Mouse (Mus musculus): ENCODE results near the gene Wdr83os. TPM values are rescaled to one million over a fixed set of nuclear protein-coding genes. Genes with fewer than 3 reads are reported as not detected.

The Wdr83os gene
- polyA plus RNA-seq, 1 experiment from 2014 or later: 137 TPM

GRCm38 (mm10) chr8:85057367-85057766 is 23.2 kb upstream of the Wdr83os start:
- H3K9me3 ChIP-seq (replicated peaks): no peaks in the 10 kb centered on the region
- no peak overlapping the region for H3K4me3 ChIP-seq
- no peak overlapping the region for H3K4me2 ChIP-seq
- peaks cover 22% of the 10 kb centered on the region for H3K4me1 ChIP-seq
- no peaks in the 10 kb centered on the region for H3K27me3 ChIP-seq
- H3K36me3 ChIP-seq (ENCODE audit: poor library complexity, severe bottlenecking): peaks cover 55% of the 10 kb centered on the region
- H3K9ac ChIP-seq: no peak overlapping the region
- ATAC-seq: no peak
- H3K27ac ChIP-seq: no peak overlapping the region
- WGBS: 87% methylated on average over 7 of the region's 7 CpGs

DNA sequence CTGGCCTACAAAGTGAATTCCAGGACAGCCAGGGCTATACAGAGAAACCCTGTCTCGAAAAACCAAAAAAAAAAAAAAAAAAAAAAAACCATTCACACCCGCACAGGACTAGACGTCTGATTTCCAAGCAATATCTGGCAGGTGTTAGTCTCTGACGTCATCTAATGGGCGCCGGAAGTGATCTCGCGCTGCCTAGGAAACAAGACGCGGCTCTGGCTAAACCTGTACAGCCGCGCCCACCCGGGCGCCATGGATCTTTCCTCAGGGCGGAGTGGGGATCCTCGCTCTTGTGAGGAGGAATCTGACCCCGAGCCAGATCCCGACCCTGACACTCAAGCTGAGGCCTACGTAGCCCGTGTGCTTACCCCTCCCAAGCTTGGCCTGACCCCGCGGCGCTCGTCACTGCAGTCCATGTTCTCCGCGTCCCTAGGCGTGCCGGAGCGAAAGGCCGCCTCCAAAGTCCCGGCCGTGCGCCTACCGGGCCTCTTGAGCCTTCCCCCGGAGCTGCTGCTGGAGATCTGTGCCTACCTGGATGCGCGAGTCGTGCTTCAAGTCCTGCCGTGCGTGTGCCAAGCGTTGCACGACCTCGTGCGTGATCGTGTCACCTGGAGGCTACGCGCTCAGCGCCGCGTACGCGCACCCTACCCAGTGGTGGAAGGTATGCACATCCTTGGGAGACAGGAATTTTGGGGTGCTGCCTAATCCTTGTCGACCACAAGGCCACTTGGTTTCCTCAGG is 20.5 kb upstream of the Wdr83os start, which contains the start of gene Fbxw9:
Gene Fbxw9, plus strand, starts transcription at position 177 of the 738 bp plus-strand sequence.
- Histone ChIP-seq H3K36me3 (ENCODE audit: poor library complexity, severe bottlenecking) (peaks cover 43% of the 10 kb centered on the region), H3K9ac (peak within 1 kb of the TSS; percentile 78), H3K9me3 (replicated peaks) (no peaks in the 10 kb centered on the region), H3K27ac (no peak within 1 kb of the TSS), H3K27me3 (no peaks in the 10 kb centered on the region), H3K4me2 (peak within 1 kb of the TSS; percentile 98), H3K4me3 (peak within 1 kb of the TSS; percentile 93), H3K4me1 (peaks cover 23% of the 10 kb centered on the region)
- WGBS: under 1% methylated on average over 52 of the region's 53 CpGs
- peak; percentile 95 for ATAC-seq

DNA sequence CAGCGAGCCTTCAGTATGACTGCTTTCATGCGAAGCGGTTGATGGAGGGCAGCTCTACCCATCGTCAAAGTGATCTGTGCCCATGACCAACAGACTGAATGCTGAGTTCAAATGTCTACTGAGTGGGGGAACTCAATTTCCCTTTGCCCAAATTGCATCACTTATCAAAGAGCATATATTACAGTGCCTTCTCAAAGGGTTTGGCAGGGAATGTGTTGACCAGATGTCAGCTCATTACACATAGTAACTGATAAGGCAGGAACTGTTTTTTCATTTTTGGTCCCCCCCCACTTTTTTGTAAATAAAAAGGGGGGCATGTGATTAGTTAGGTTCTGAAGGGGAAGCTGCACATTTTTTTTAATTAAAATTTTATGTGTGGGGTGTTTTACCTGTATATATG is 17.9 kb upstream of the Wdr83os start:
- Histone ChIP-seq H3K4me1 (peaks cover 23% of the 10 kb centered on the region), H3K27ac (no peak overlapping the region), H3K4me2 (no peak overlapping the region), H3K27me3 (no peaks in the 10 kb centered on the region), H3K9ac (no peak overlapping the region), H3K4me3 (no peak overlapping the region), H3K36me3 (ENCODE audit: poor library complexity, severe bottlenecking) (peaks cover 43% of the 10 kb centered on the region), H3K9me3 (replicated peaks) (no peaks in the 10 kb centered on the region)
- WGBS: 94% methylated on average over 4 of the region's 4 CpGs
- no peak for ATAC-seq

DNA sequence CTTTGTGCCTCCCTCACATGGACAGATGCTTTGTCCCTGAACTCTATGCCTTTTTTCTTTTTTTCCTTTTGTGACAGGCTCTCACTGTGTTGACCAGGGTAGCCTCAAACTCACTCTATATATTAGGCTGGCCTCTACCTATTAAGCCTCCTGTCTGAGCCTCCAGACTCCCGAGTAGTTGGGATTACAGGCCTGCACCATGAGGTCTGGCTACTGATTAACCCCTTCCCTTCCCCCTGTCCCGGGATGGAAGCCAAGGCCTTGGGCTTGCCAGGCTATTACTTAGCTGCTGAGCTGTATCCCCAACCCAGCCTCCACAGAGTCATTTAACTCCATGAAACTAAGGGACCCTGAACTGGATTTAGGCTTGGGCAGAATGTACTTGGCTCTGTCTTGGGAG is 15.3 kb upstream of the Wdr83os start:
- Histone ChIP-seq H3K4me2 (no peak overlapping the region), H3K27me3 (no peaks in the 10 kb centered on the region), H3K9me3 (replicated peaks) (no peaks in the 10 kb centered on the region), H3K36me3 (ENCODE audit: poor library complexity, severe bottlenecking) (peaks cover 52% of the 10 kb centered on the region), H3K4me1 (peaks cover 22% of the 10 kb centered on the region), H3K4me3 (no peak overlapping the region), H3K9ac (no peak overlapping the region), H3K27ac (no peak overlapping the region)
- no peak for ATAC-seq
- WGBS: 43% methylated on average over 2 of the region's 2 CpGs

DNA sequence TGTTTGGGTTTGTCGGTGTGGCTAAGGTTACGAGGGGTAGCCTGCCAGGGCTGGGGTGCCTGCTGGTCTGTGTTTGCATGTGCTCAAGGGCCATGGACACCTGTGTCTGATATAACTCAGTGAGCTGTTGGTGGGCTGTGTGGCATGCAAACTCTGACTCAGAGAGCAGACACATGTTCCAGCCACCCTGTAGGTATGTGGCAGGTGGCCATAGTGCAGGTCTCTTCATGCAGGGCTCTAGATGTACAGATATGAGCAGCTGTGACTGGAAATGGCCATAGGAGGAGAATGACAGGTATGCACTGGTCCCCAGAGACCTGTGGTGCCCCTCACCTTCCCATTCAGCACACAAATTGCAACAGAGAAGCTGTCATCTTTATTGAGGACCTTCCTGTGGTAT is 13.4 kb upstream of the Wdr83os start:
- Histone ChIP-seq H3K9me3 (replicated peaks) (no peaks in the 10 kb centered on the region), H3K4me3 (no peak overlapping the region), H3K4me2 (no peak overlapping the region), H3K4me1 (peaks cover 12% of the 10 kb centered on the region), H3K27me3 (no peaks in the 10 kb centered on the region), H3K36me3 (ENCODE audit: poor library complexity, severe bottlenecking) (peaks cover 46% of the 10 kb centered on the region), H3K27ac (no peak overlapping the region), H3K9ac (no peak overlapping the region)
- ATAC-seq: no peak
- 98% methylated on average over 2 of the region's 2 CpGs for WGBS

GRCm38 (mm10) chr8:85067982-85068381 is 12.6 kb upstream of the Wdr83os start, which contains the start of gene Gm5741:
TSS of gene Gm5741 (minus strand) at chr8:85067982.
- Histone ChIP-seq H3K4me3 (no peak within 1 kb of the TSS), H3K9ac (0 out of 2 replicates have a peak within 1 kb of the TSS, but pooled peaks have one; percentile 5), H3K9me3 (replicated peaks) (no peaks in the 10 kb centered on the region), H3K4me1 (peaks cover 17% of the 10 kb centered on the region), H3K27me3 (no peaks in the 10 kb centered on the region), H3K36me3 (ENCODE audit: poor library complexity, severe bottlenecking) (peaks cover 38% of the 10 kb centered on the region), H3K27ac (no peak within 1 kb of the TSS), H3K4me2 (no peak within 1 kb of the TSS)
- no peak for ATAC-seq

DNA sequence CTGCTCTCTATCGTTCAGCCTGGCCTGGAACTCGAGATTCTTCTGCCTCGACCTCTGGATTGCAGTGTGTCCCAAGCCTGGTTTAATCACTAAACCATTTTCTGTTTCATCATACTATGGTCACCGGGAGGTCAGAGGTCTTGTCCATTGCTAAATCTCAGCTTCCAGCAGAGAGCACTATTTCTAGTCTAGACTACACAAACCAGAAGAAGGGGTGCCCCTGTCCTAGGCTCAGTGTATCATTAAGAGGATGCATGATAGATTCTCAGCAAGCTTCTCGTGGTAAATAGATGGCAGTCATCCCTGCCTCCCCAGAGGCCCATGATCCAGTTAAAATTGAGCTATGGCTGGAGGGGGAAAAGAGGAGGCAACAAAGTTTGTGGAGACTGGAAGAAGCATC is 9.5 kb upstream of the Wdr83os start:
- WGBS: 84% methylated on average over 5 of the region's 5 CpGs
- H3K9ac ChIP-seq: peak overlapping the region; percentile 87; the same call in 1 of the 2 replicates
- peaks cover 19% of the 10 kb centered on the region for H3K4me1 ChIP-seq
- H3K4me3 ChIP-seq: peak overlapping the region; percentile 92
- H3K27me3 ChIP-seq: no peaks in the 10 kb centered on the region
- peaks cover 52% of the 10 kb centered on the region for H3K36me3 ChIP-seq (ENCODE audit: poor library complexity, severe bottlenecking)
- peak overlapping the region; percentile 94 for H3K27ac ChIP-seq
- ATAC-seq: no peak
- peak overlapping the region; percentile 73 for H3K4me2 ChIP-seq
- H3K9me3 ChIP-seq (replicated peaks): no peaks in the 10 kb centered on the region

- Histone ChIP-seq H3K27me3 (no peaks in the 10 kb centered on the region), H3K27ac (peak within 1 kb of the TSS; percentile 94), H3K4me1 (peaks cover 19% of the 10 kb centered on the region), H3K4me2 (peak within 1 kb of the TSS; percentile 73), H3K9me3 (replicated peaks) (no peaks in the 10 kb centered on the region), H3K9ac (peak within 1 kb of the TSS; percentile 87), H3K36me3 (ENCODE audit: poor library complexity, severe bottlenecking) (peaks cover 52% of the 10 kb centered on the region), H3K4me3 (peak within 1 kb of the TSS; percentile 92)
- under 1% methylated on average over 67 of the region's 68 CpGs for WGBS
- peak; percentile 92 for ATAC-seq
Observed at GRCm38 (mm10) chr8:85071514-85072281, 8.8 kb upstream of the Wdr83os start, which contains the start of gene Dhps. TSS of gene Dhps (plus strand) at chr8:85071757.

DNA sequence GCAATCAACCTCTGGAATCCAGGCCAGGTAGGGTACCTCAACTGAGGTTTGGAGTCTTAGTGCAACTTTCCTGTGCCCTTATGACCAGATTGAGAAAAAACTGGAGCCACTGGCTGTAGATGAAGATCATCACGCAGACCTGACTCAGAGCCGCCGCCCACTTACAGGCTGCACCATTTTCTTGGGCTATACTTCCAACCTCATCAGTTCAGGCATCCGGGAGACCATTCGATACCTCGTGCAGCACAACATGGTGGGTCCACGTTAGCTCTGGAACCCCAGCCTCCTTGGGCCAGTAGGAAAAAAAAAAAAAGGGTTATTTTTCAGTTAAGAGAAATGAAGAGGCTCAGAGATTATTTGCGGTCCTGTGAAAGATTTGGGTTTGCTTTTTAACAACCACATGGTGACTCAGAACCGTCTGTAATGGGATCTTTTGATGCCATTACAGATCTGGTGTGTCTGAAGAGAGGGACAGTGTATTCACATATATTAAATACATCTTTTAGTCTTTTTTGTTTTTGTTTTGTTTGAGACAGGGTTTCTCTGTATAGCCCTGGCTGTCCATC is 8.1 kb upstream of the Wdr83os start:
- 40% methylated on average over 9 of the region's 9 CpGs for WGBS

DNA sequence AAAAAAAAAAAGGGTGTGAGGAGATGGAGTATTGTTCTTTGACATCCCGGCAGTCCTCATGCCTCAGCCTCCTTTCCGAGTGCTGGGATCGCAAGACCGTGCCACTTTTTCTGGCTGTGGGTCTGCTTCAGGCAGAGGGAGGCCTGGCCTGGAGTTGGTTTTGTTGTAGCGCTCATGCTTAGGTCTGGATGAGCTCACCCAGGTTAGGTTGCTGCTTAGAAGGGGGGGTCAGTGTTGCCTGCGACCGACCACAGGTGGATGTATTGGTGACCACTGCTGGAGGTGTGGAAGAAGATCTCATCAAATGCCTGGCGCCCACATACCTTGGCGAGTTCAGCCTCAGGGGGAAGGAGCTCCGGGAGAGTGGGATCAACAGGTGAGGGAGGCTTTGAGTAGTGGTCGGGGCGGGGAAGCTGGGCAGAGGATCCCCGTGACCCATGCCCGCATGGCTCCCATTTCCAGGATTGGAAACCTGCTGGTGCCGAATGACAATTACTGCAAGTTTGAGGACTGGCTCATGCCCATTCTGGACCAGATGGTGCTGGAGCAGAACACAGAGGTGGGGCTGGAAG is 7.4 kb upstream of the Wdr83os start:
- Histone ChIP-seq H3K36me3 (ENCODE audit: poor library complexity, severe bottlenecking) (peaks cover 45% of the 10 kb centered on the region), H3K9ac (no peak overlapping the region), H3K27ac (no peak overlapping the region), H3K4me1 (peaks cover 19% of the 10 kb centered on the region), H3K9me3 (replicated peaks) (no peaks in the 10 kb centered on the region), H3K4me3 (no peak overlapping the region), H3K27me3 (no peaks in the 10 kb centered on the region), H3K4me2 (peak overlapping the region; percentile 73)
- ATAC-seq: no peak
- 91% methylated on average over 15 of the region's 15 CpGs for WGBS

More for the DNA sequence above, 8.1 kb upstream of the Wdr83os start:
- H3K4me3 ChIP-seq: peak overlapping the region; percentile 92
- peaks cover 19% of the 10 kb centered on the region for H3K4me1 ChIP-seq
- H3K36me3 ChIP-seq (ENCODE audit: poor library complexity, severe bottlenecking): peaks cover 47% of the 10 kb centered on the region
- H3K27ac ChIP-seq: peak overlapping the region; percentile 94
- H3K9me3 ChIP-seq (replicated peaks): no peaks in the 10 kb centered on the region
- peak overlapping the region; percentile 87 for H3K9ac ChIP-seq
- peak overlapping the region; percentile 73 for H3K4me2 ChIP-seq
- ATAC-seq: peak; percentile 9
- no peaks in the 10 kb centered on the region for H3K27me3 ChIP-seq

DNA sequence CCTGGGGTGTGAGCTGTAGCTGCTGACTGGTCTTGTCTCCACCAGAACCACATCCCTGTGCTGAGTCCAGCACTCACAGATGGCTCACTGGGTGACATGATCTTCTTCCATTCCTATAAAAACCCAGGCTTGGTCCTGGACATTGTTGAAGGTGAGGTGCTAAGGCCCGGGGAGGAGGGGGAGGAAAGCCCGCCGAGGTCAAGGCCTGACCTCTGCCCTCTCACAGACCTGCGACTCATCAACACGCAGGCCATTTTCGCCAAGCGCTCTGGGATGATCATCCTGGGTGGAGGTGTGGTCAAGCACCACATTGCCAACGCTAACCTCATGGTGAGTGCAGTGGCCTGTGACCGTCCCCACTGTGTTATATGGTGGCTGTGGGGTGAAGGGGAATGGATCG is 6.4 kb upstream of the Wdr83os start:
- Histone ChIP-seq H3K27ac (no peak overlapping the region), H3K4me3 (no peak overlapping the region), H3K36me3 (ENCODE audit: poor library complexity, severe bottlenecking) (peaks cover 51% of the 10 kb centered on the region), H3K9me3 (replicated peaks) (no peaks in the 10 kb centered on the region), H3K4me2 (no peak overlapping the region), H3K27me3 (no peaks in the 10 kb centered on the region), H3K9ac (no peak overlapping the region), H3K4me1 (peaks cover 19% of the 10 kb centered on the region)
- no peak for ATAC-seq
- WGBS: 88% methylated on average over 10 of the region's 10 CpGs

GRCm38 (mm10) chr8:85074617-85075016 is 5.9 kb upstream of the Wdr83os start:
- Histone ChIP-seq H3K36me3 (ENCODE audit: poor library complexity, severe bottlenecking) (peaks cover 54% of the 10 kb centered on the region), H3K27me3 (no peaks in the 10 kb centered on the region), H3K9ac (no peak overlapping the region), H3K4me2 (no peak overlapping the region), H3K4me3 (no peak overlapping the region), H3K27ac (no peak overlapping the region), H3K9me3 (replicated peaks) (no peaks in the 10 kb centered on the region), H3K4me1 (peaks cover 23% of the 10 kb centered on the region)
- no peak for ATAC-seq
- WGBS: 97% methylated on average over 10 of the region's 10 CpGs
